Mouse (Mus musculus) limb, embryonic 13.5 days (tissue): ENCODE results near the gene Kat2a. TPM values are rescaled to one million over a fixed set of nuclear protein-coding genes. Genes with fewer than 3 reads are reported as not detected.

ENCODE experiments used
- ATAC-seq: fragments of 200-750 bp; cut with Nextera tagmentation; 2 replicates; pipeline ENCODE4 v1.8.0; 2017; ENCODE audit warnings: low read depth, moderate number of reproducible peaks, moderate TSS enrichment; ENCODE audit not compliant: low FRiP score
- H3K27ac ChIP-seq: fragments of 300-500 bp; sonication (generic); 2 replicates; pipeline ENCODE4 v1.5.1; 2015; ENCODE audit warnings: inconsistent platforms, mild to moderate bottlenecking, moderate library complexity
- H3K27me3 ChIP-seq: fragments of 300-500 bp; sonication (generic); 2 replicates; pipeline ENCODE4 v1.6.1; 2015; ENCODE audit warnings: mild to moderate bottlenecking, inconsistent platforms
- H3K36me3 ChIP-seq: fragments of 300-500 bp; sonication (generic); 2 replicates; pipeline ENCODE4 v1.6.1; 2015; ENCODE audit warnings: inconsistent platforms, mild to moderate bottlenecking, moderate library complexity
- H3K4me1 ChIP-seq: fragments of 300-500 bp; sonication (generic); 2 replicates; pipeline ENCODE4 v1.6.1; 2015; ENCODE audit warnings: inconsistent platforms
- H3K4me2 ChIP-seq: fragments of 300-500 bp; sonication (generic); replicated peaks from 2 replicates; pipeline ENCODE4 v1.6.1; 2015; ENCODE audit warnings: inconsistent platforms, mild to moderate bottlenecking, moderate library complexity
- H3K4me3 ChIP-seq: fragments of 300-500 bp; sonication (generic); 2 replicates; pipeline ENCODE4 v1.5.1; 2015; ENCODE audit warnings: moderate library complexity, mild to moderate bottlenecking, inconsistent platforms
- H3K9ac ChIP-seq: fragments of 300-500 bp; sonication (generic); 2 replicates; pipeline ENCODE4 v1.6.1; 2015; ENCODE audit warnings: mild to moderate bottlenecking, inconsistent platforms
- H3K9me3 ChIP-seq: fragments of 300-500 bp; sonication (generic); 2 replicates; pipeline ENCODE4 v1.6.1; 2016; ENCODE audit warnings: inconsistent platforms
- WGBS: fragments of 180-500 bp; shearing (Covaris S2); methylation state at CpG from one replicate; pipeline ENCODE4 v1.1.7; 2015; 5-methylcytosine and 5-hydroxymethylcytosine counted together
- polyA plus RNA-seq: library from polyadenylated mRNA; unstranded; fragments of >200 nt; fragmentation: Nextera tagmentation; extraction: Ambion mirVana; gene quantifications from 2 replicates; pipeline ENCODE4 v1.2.1, GENCODE M21; 2015

Kat2a gene
- polyA plus RNA-seq, 1 experiment from 2014 or later: 53.8 TPM

- no peak overlapping the region for H3K4me3 ChIP-seq
- ATAC-seq: no peak
- WGBS: 84% methylated on average over 7 of the region's 7 CpGs
Observed at GRCm38 (mm10) chr11:100718462-100718861, 6.2 kb upstream of the Kat2a start.

GRCm38 (mm10) chr11:100716649-100717048 lies 4.4 kb upstream of the Kat2a start:
- no peaks in the 10 kb centered on the region for H3K27me3 ChIP-seq
- 90% methylated on average over 3 of the region's 3 CpGs for WGBS
- H3K4me2 ChIP-seq: no peak overlapping the region
- H3K9ac ChIP-seq: no peak overlapping the region
- no peak for ATAC-seq
- H3K4me3 ChIP-seq: no peak overlapping the region
- H3K9me3 ChIP-seq: no peaks in the 10 kb centered on the region
- peaks cover 54% of the 10 kb centered on the region for H3K36me3 ChIP-seq
- no peak overlapping the region for H3K27ac ChIP-seq
- H3K4me1 ChIP-seq: peaks cover 22% of the 10 kb centered on the region

More at GRCm38 (mm10) chr11:100718462-100718861, 6.2 kb upstream of the Kat2a start:
- Histone ChIP-seq H3K9ac (no peak overlapping the region), H3K4me2 (no peak overlapping the region), H3K27me3 (no peaks in the 10 kb centered on the region), H3K4me1 (peaks cover 13% of the 10 kb centered on the region), H3K36me3 (peaks cover 54% of the 10 kb centered on the region), H3K27ac (no peak overlapping the region), H3K9me3 (no peaks in the 10 kb centered on the region)

- Histone ChIP-seq H3K36me3 (peaks cover 60% of the 10 kb centered on the region), H3K4me2 (no peak overlapping the region), H3K9ac (no peak overlapping the region), H3K27ac (no peak overlapping the region), H3K27me3 (no peaks in the 10 kb centered on the region), H3K4me3 (no peak overlapping the region), H3K9me3 (no peaks in the 10 kb centered on the region), H3K4me1 (peaks cover 30% of the 10 kb centered on the region)
- ATAC-seq: no peak
- 90% methylated on average over 6 of the region's 6 CpGs for WGBS
Observed at GRCm38 (mm10) chr11:100714948-100715347, 2.7 kb upstream of the Kat2a start.

GRCm38 (mm10) chr11:100714534-100714915 lies 2.3 kb upstream of the Kat2a start:
- no peak for ATAC-seq
- peaks cover 30% of the 10 kb centered on the region for H3K4me1 ChIP-seq
- H3K9ac ChIP-seq: peak overlapping the region; percentile 67; the same call in 1 of the 2 replicates
- WGBS: 45% methylated on average over 6 of the region's 6 CpGs
- peaks cover 60% of the 10 kb centered on the region for H3K36me3 ChIP-seq
- no peaks in the 10 kb centered on the region for H3K27me3 ChIP-seq
- H3K4me3 ChIP-seq: no peak overlapping the region
- H3K9me3 ChIP-seq: no peaks in the 10 kb centered on the region
- no peak overlapping the region for H3K27ac ChIP-seq
- peak overlapping the region; percentile 61 for H3K4me2 ChIP-seq

- Histone ChIP-seq H3K4me1 (peaks cover 30% of the 10 kb centered on the region), H3K36me3 (peaks cover 60% of the 10 kb centered on the region), H3K9me3 (no peaks in the 10 kb centered on the region), H3K27me3 (no peaks in the 10 kb centered on the region), H3K4me2 (peak within 1 kb of the TSS; percentile 66), H3K9ac (peak within 1 kb of the TSS; percentile 67), H3K4me3 (peak within 1 kb of the TSS; percentile 33), H3K27ac (peak within 1 kb of the TSS; percentile 33; the same call in 1 of the 2 replicates)
- WGBS: 5% methylated on average over 38 of the region's 38 CpGs
- ATAC-seq: 0 out of 2 replicates have a peak, but pooled peaks have one; percentile 4
Observed at GRCm38 (mm10) chr11:100713735-100714533, 1.7 kb upstream of the Kat2a start, which contains the start of gene Hspb9. Hspb9 (plus strand) TSS chr11:100713850.

GRCm38 (mm10) chr11:100713174-100713573 lies 909 bp upstream of the Kat2a start:
- Histone ChIP-seq H3K4me2 (peak overlapping the region; percentile 61), H3K9ac (peak overlapping the region; percentile 67; the same call in 1 of the 2 replicates), H3K27me3 (no peaks in the 10 kb centered on the region), H3K4me3 (peak overlapping the region; percentile 33), H3K9me3 (no peaks in the 10 kb centered on the region), H3K36me3 (peaks cover 60% of the 10 kb centered on the region), H3K27ac (peak overlapping the region; percentile 33; the same call in 1 of the 2 replicates), H3K4me1 (peaks cover 30% of the 10 kb centered on the region)
- WGBS: 76% methylated on average over 4 of the region's 4 CpGs
- ATAC-seq: no peak

- no peak for ATAC-seq
- H3K36me3 ChIP-seq: peaks cover 60% of the 10 kb centered on the region
- H3K4me1 ChIP-seq: peaks cover 30% of the 10 kb centered on the region
- no peaks in the 10 kb centered on the region for H3K27me3 ChIP-seq
- peak overlapping the region; percentile 66; the same call in 1 of the 2 replicates for H3K4me2 ChIP-seq
- H3K9me3 ChIP-seq: no peaks in the 10 kb centered on the region
- no peak overlapping the region for H3K4me3 ChIP-seq
- 84% methylated on average over 4 of the region's 4 CpGs for WGBS
- no peak overlapping the region for H3K27ac ChIP-seq
- peak overlapping the region; percentile 95; the same call in 1 of the 2 replicates for H3K9ac ChIP-seq
Observed at GRCm38 (mm10) chr11:100710977-100711376, 1.3 kb downstream of the Kat2a start.

- Histone ChIP-seq H3K9ac (no peak overlapping the region), H3K4me2 (no peak overlapping the region; the same call in 1 of the 2 replicates), H3K36me3 (peaks cover 60% of the 10 kb centered on the region), H3K27ac (no peak overlapping the region), H3K4me1 (peaks cover 30% of the 10 kb centered on the region), H3K4me3 (no peak overlapping the region), H3K27me3 (no peaks in the 10 kb centered on the region), H3K9me3 (no peaks in the 10 kb centered on the region)
- ATAC-seq: no peak
- 92% methylated on average over 15 of the region's 15 CpGs for WGBS
Observed at GRCm38 (mm10) chr11:100710528-100710927, 1.7 kb downstream of the Kat2a start.

- no peak for ATAC-seq
- Histone ChIP-seq H3K27ac (no peak overlapping the region), H3K27me3 (no peaks in the 10 kb centered on the region), H3K4me3 (no peak overlapping the region), H3K9ac (no peak overlapping the region), H3K4me1 (peaks cover 28% of the 10 kb centered on the region), H3K4me2 (no peak overlapping the region), H3K36me3 (peaks cover 64% of the 10 kb centered on the region), H3K9me3 (no peaks in the 10 kb centered on the region)
- 94% methylated on average over 9 of the region's 9 CpGs for WGBS
Observed at GRCm38 (mm10) chr11:100709201-100709810, 3.0 kb downstream of the Kat2a start.

GRCm38 (mm10) chr11:100705095-100705747 lies 7.0 kb downstream of the Kat2a start:
- peaks cover 11% of the 10 kb centered on the region; the same call in 1 of the 2 replicates for H3K4me1 ChIP-seq
- no peak for ATAC-seq
- 91% methylated on average over 23 of the region's 23 CpGs for WGBS
- H3K4me3 ChIP-seq: no peak overlapping the region
- no peak overlapping the region for H3K9ac ChIP-seq
- H3K36me3 ChIP-seq: peaks cover 59% of the 10 kb centered on the region
- H3K9me3 ChIP-seq: no peaks in the 10 kb centered on the region
- no peaks in the 10 kb centered on the region for H3K27me3 ChIP-seq
- no peak overlapping the region for H3K4me2 ChIP-seq
- H3K27ac ChIP-seq: no peak overlapping the region

- Histone ChIP-seq H3K9me3 (no peaks in the 10 kb centered on the region), H3K4me1 (peaks cover 11% of the 10 kb centered on the region; the same call in 1 of the 2 replicates), H3K4me3 (no peak within 1 kb of the TSS), H3K9ac (peak within 1 kb of the TSS; percentile 19; the same call in 1 of the 2 replicates), H3K4me2 (no peak within 1 kb of the TSS), H3K27me3 (no peaks in the 10 kb centered on the region), H3K27ac (no peak within 1 kb of the TSS), H3K36me3 (peaks cover 47% of the 10 kb centered on the region)
- no peak for ATAC-seq
- 60% methylated on average over 7 of the region's 7 CpGs for WGBS
Observed at GRCm38 (mm10) chr11:100703851-100704531, 8.3 kb downstream of the Kat2a start, which contains the start of gene Dhx58. Dhx58 (minus strand) TSS chr11:100704271.
